Mouse (Mus musculus) forebrain, embryonic 16.5 days (tissue): ENCODE data around the gene Tgoln1. TPM values are rescaled to one million over a fixed set of nuclear protein-coding genes. Genes with fewer than 3 reads are reported as not detected.

Experiments
- ATAC-seq: fragments of 200-750 bp; cut with Nextera tagmentation; 2 replicates; pipeline ENCODE4 v1.8.0; 2017; ENCODE audit warnings: mild to moderate bottlenecking, moderate library complexity
- H3K27ac ChIP-seq: fragments of 300-500 bp; sonication (generic); 2 replicates; pipeline ENCODE4 v1.5.1; 2014; ENCODE audit warnings: low read length, control low read depth
- H3K27me3 ChIP-seq: fragments of 300-500 bp; sonication (generic); replicated peaks from 2 replicates; pipeline ENCODE4 v1.6.1; 2014; ENCODE audit warnings: low read length; ENCODE audit not compliant: control insufficient read depth, insufficient read depth
- H3K36me3 ChIP-seq: fragments of 300-500 bp; sonication (generic); 2 replicates; pipeline ENCODE4 v1.6.1; 2014; ENCODE audit not compliant: control insufficient read depth, insufficient read depth
- H3K4me1 ChIP-seq: fragments of 300-500 bp; sonication (generic); replicated peaks from 2 replicates; pipeline ENCODE4 v1.6.1; 2014; ENCODE audit warnings: low read length; ENCODE audit not compliant: control insufficient read depth, insufficient read depth
- H3K4me2 ChIP-seq: fragments of 300-500 bp; sonication (generic); 2 replicates; pipeline ENCODE4 v1.6.1; 2014; ENCODE audit warnings: mild to moderate bottlenecking, low read length, control low read depth
- H3K4me3 ChIP-seq: fragments of 300-500 bp; sonication (generic); replicated peaks from 2 replicates; pipeline ENCODE4 v1.5.1; 2014; ENCODE audit warnings: mild to moderate bottlenecking, low read length, control low read depth
- H3K9ac ChIP-seq: fragments of 300-500 bp; sonication (generic); replicated peaks from 2 replicates; pipeline ENCODE4 v1.6.1; 2014; ENCODE audit warnings: low read depth, low read length, control low read depth
- H3K9me3 ChIP-seq: fragments of 300-500 bp; sonication (generic); 2 replicates; pipeline ENCODE4 v1.6.1; 2016; ENCODE audit warnings: low read length; ENCODE audit not compliant: control insufficient read depth
- WGBS: fragments of 180-500 bp; shearing (Covaris S2); extraction: QIAGEN DNeasy Blood & Tissue Kit; methylation state at CpG from one replicate; pipeline ENCODE4 v1.1.7; 2014; 5-methylcytosine and 5-hydroxymethylcytosine counted together
- polyA plus RNA-seq: library from polyadenylated mRNA; unstranded; fragments of >200 nt; fragmentation: Nextera tagmentation; extraction: Ambion mirVana; gene quantifications from 2 replicates; pipeline ENCODE4 v1.2.1, GENCODE M21; 2015

The Tgoln1 gene
- polyA plus RNA-seq, 1 experiment from 2014 or later: 34.6 TPM

DNA sequence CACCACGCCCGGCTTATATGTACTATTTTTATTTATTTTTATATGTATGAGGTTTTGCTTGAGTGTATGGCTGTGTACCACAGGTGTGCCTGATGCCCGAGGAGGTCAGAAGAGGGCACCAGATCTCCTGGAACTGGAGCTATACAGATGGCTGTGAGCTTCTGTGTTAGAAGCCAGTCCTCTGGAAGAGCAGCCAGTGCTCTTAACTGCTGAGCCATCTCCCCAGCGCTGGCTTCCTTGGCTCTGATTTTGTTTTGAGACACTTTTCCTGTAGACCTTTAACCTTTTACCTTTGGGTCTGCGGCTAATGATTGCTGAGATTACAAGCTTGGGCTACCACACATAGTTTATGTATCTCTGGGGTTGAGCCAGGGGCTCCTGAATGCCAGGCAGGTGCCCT is 49.3 kb downstream of the Tgoln1 start:
- H3K4me2 ChIP-seq: no peak overlapping the region
- H3K27ac ChIP-seq: no peak overlapping the region
- no peak for ATAC-seq
- no peaks in the 10 kb centered on the region for H3K27me3 ChIP-seq
- 90% methylated on average over 5 of the region's 5 CpGs for WGBS
- peaks cover 2% of the 10 kb centered on the region; the same call in 1 of the 2 replicates for H3K4me1 ChIP-seq
- H3K36me3 ChIP-seq: no peaks in the 10 kb centered on the region
- no peaks in the 10 kb centered on the region for H3K9me3 ChIP-seq
- no peak overlapping the region for H3K9ac ChIP-seq
- H3K4me3 ChIP-seq: no peak overlapping the region

GRCm38 (mm10) chr6:72566044-72566443 is 50.8 kb downstream of the Tgoln1 start:
- Histone ChIP-seq H3K9ac (no peak overlapping the region; the same call in 1 of the 2 replicates), H3K4me2 (no peak overlapping the region), H3K9me3 (no peaks in the 10 kb centered on the region), H3K36me3 (no peaks in the 10 kb centered on the region), H3K4me3 (no peak overlapping the region), H3K4me1 (peaks cover 2% of the 10 kb centered on the region; the same call in 1 of the 2 replicates), H3K27ac (no peak overlapping the region), H3K27me3 (no peaks in the 10 kb centered on the region)
- 4% methylated on average over 4 of the region's 4 CpGs for WGBS
- ATAC-seq: peak; percentile 93

GRCm38 (mm10) chr6:72565506-72565905 is 51.3 kb downstream of the Tgoln1 start:
- Histone ChIP-seq H3K9ac (no peak overlapping the region; the same call in 1 of the 2 replicates), H3K4me3 (no peak overlapping the region), H3K9me3 (no peaks in the 10 kb centered on the region), H3K4me2 (no peak overlapping the region), H3K36me3 (no peaks in the 10 kb centered on the region), H3K4me1 (peaks cover 2% of the 10 kb centered on the region; the same call in 1 of the 2 replicates), H3K27ac (no peak overlapping the region; the same call in 1 of the 2 replicates), H3K27me3 (no peaks in the 10 kb centered on the region)
- ATAC-seq: peak; percentile 9; the same call in 1 of the 2 replicates
- 64% methylated on average over 7 of the region's 7 CpGs for WGBS

GRCm38 (mm10) chr6:72562894-72563293 is 53.9 kb downstream of the Tgoln1 start:
- Histone ChIP-seq H3K36me3 (no peaks in the 10 kb centered on the region), H3K4me1 (peaks cover 5% of the 10 kb centered on the region; the same call in 1 of the 2 replicates), H3K9ac (no peak overlapping the region), H3K4me2 (no peak overlapping the region), H3K4me3 (no peak overlapping the region), H3K27ac (no peak overlapping the region), H3K9me3 (no peaks in the 10 kb centered on the region), H3K27me3 (no peaks in the 10 kb centered on the region)
- no peak for ATAC-seq
- 69% methylated on average over 5 of the region's 5 CpGs for WGBS

- Histone ChIP-seq H3K4me3 (no peak overlapping the region), H3K36me3 (no peaks in the 10 kb centered on the region), H3K9ac (no peak overlapping the region), H3K27ac (no peak overlapping the region), H3K4me1 (peaks cover 5% of the 10 kb centered on the region; the same call in 1 of the 2 replicates), H3K4me2 (no peak overlapping the region), H3K27me3 (no peaks in the 10 kb centered on the region), H3K9me3 (no peaks in the 10 kb centered on the region)
- WGBS: 53% methylated on average over 6 of the region's 6 CpGs
- no peak for ATAC-seq
These were observed 54.3 kb downstream of the Tgoln1 start for GRCm38 (mm10) chr6:72562486-72562885.

GRCm38 (mm10) chr6:72560801-72561200 is 56.0 kb downstream of the Tgoln1 start:
- ATAC-seq: no peak
- Histone ChIP-seq H3K27ac (no peak overlapping the region), H3K27me3 (no peaks in the 10 kb centered on the region), H3K36me3 (no peaks in the 10 kb centered on the region), H3K4me2 (no peak overlapping the region), H3K9me3 (no peaks in the 10 kb centered on the region), H3K4me1 (peaks cover 5% of the 10 kb centered on the region; the same call in 1 of the 2 replicates), H3K4me3 (no peak overlapping the region), H3K9ac (no peak overlapping the region)
- WGBS: 65% methylated on average over 8 of the region's 8 CpGs

Other genes starting within 250 kb of the Tgoln1 start
- gene Vamp5, start 236.5 kb downstream of the Tgoln1 start, polyA plus RNA-seq: 10.5 and 12.6 TPM in 2 replicates
- 14.4 and 14.6 TPM in 2 replicates for gene Vamp8, start 226.3 kb downstream of the Tgoln1 start, polyA plus RNA-seq
- gene Ggcx, start 202.7 kb downstream of the Tgoln1 start, polyA plus RNA-seq: 16.4 and 17.2 TPM in 2 replicates
- gene Mat2a, start 177.4 kb downstream of the Tgoln1 start, polyA plus RNA-seq: 399 TPM in 2 replicates
- gene Sh2d6, start 95.3 kb downstream of the Tgoln1 start, polyA plus RNA-seq: 0.39 and 0.52 TPM in 2 replicates
- 4.9 and 5.4 TPM in 2 replicates for gene Capg, start 72.6 kb downstream of the Tgoln1 start, polyA plus RNA-seq
- gene Elmod3, start 18.6 kb downstream of the Tgoln1 start, polyA plus RNA-seq: 16.9 and 17.0 TPM in 2 replicates
- 4.1 and 5.0 TPM in 2 replicates for gene Retsat, start 18.5 kb downstream of the Tgoln1 start, polyA plus RNA-seq
- gene Tcf7l1, start 172.3 kb upstream of the Tgoln1 start, polyA plus RNA-seq: 4.8 and 6.2 TPM in 2 replicates